Mouse (Mus musculus) kidney, embryonic 15.5 days (tissue): Measurements from ENCODE around the gene Rpia. TPM values are rescaled to one million over a fixed set of nuclear protein-coding genes. Genes with fewer than 3 reads are reported as not detected.

Experiments used
- ATAC-seq: fragments of 200-750 bp; cut with Nextera tagmentation; replicated peaks from 2 replicates; pipeline ENCODE4 v1.8.0; 2017; ENCODE audit warnings: moderate TSS enrichment; ENCODE audit not compliant: low FRiP score
- H3K27ac ChIP-seq: fragments of 300-500 bp; sonication (generic); 2 replicates; pipeline ENCODE4 v1.5.1; 2015; ENCODE audit warnings: mild to moderate bottlenecking, inconsistent platforms
- H3K27me3 ChIP-seq: fragments of 300-500 bp; sonication (generic); 2 replicates; pipeline ENCODE4 v1.6.1; 2015; ENCODE audit warnings: inconsistent platforms
- H3K36me3 ChIP-seq: fragments of 300-500 bp; sonication (generic); 2 replicates; pipeline ENCODE4 v1.6.1; 2015; ENCODE audit warnings: inconsistent platforms
- H3K4me1 ChIP-seq: fragments of 300-500 bp; sonication (generic); 2 replicates; pipeline ENCODE4 v1.6.1; 2015; ENCODE audit warnings: inconsistent platforms
- H3K4me2 ChIP-seq: fragments of 300-500 bp; sonication (generic); 2 replicates; pipeline ENCODE4 v1.6.1; 2015; ENCODE audit warnings: moderate library complexity, mild to moderate bottlenecking, inconsistent platforms
- H3K4me3 ChIP-seq: fragments of 300-500 bp; sonication (generic); replicated peaks from 2 replicates; pipeline ENCODE4 v1.5.1; 2015; ENCODE audit warnings: mild to moderate bottlenecking, inconsistent platforms
- H3K9ac ChIP-seq: fragments of 300-500 bp; sonication (generic); 2 replicates; pipeline ENCODE4 v1.6.1; 2015; ENCODE audit warnings: mild to moderate bottlenecking, inconsistent platforms
- H3K9me3 ChIP-seq: fragments of 300-500 bp; sonication (generic); replicated peaks from 2 replicates; pipeline ENCODE4 v1.6.1; 2016; ENCODE audit warnings: inconsistent platforms
- WGBS: fragments of 180-500 bp; shearing (Covaris S2); methylation state at CpG from one replicate; pipeline ENCODE4 v1.1.7; 2015; ENCODE audit warnings: mixed read lengths; 5-methylcytosine and 5-hydroxymethylcytosine counted together
- polyA plus RNA-seq: library from polyadenylated mRNA; unstranded; fragments of >200 nt; fragmentation: Nextera tagmentation; extraction: Ambion mirVana; gene quantifications from 2 replicates; pipeline ENCODE4 v1.2.1, GENCODE M21; 2015

Rpia gene
- polyA plus RNA-seq, 1 experiment from 2014 or later: 3.1 TPM

DNA sequence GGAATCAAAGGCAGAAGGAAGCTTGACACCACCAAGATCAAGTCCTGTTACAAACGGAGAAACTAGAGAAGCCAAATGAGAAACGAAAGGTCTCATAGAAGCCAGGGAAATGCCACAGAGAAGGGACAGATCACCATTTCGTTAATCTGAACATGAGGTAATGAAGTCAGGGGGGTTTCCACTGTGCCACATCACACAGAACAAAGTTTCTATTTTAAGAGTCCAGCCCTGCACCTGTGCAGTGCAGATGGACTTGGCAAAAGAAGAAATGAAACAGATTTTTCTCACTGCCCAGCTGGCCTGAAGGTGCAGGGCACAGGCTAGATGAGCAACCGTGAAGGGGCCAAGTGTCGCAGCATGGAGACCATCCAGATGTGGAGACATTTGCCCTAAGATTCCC is 48.1 kb downstream of the Rpia start:
- Histone ChIP-seq H3K27me3 (no peaks in the 10 kb centered on the region), H3K36me3 (no peaks in the 10 kb centered on the region), H3K27ac (no peak overlapping the region), H3K4me1 (no peaks in the 10 kb centered on the region), H3K9ac (no peak overlapping the region), H3K9me3 (no peaks in the 10 kb centered on the region), H3K4me3 (no peak overlapping the region), H3K4me2 (no peak overlapping the region)
- 83% methylated on average over 5 of the region's 5 CpGs for WGBS
- ATAC-seq: no peak

- ATAC-seq: no peak
- Histone ChIP-seq H3K36me3 (no peaks in the 10 kb centered on the region), H3K9me3 (no peaks in the 10 kb centered on the region), H3K9ac (no peak overlapping the region), H3K4me2 (no peak overlapping the region), H3K27me3 (no peaks in the 10 kb centered on the region), H3K27ac (no peak overlapping the region), H3K4me1 (no peaks in the 10 kb centered on the region), H3K4me3 (no peak overlapping the region)
- 94% methylated on average over 4 of the region's 4 CpGs for WGBS
These were observed 49.2 kb downstream of the Rpia start for GRCm38 (mm10) chr6:70742833-70743232.

GRCm38 (mm10) chr6:70740535-70740934 is 51.5 kb downstream of the Rpia start:
- Histone ChIP-seq H3K4me1 (no peaks in the 10 kb centered on the region), H3K27ac (no peak overlapping the region), H3K36me3 (no peaks in the 10 kb centered on the region), H3K4me2 (no peak overlapping the region), H3K9me3 (no peaks in the 10 kb centered on the region), H3K27me3 (no peaks in the 10 kb centered on the region), H3K9ac (no peak overlapping the region), H3K4me3 (no peak overlapping the region)
- ATAC-seq: no peak

DNA sequence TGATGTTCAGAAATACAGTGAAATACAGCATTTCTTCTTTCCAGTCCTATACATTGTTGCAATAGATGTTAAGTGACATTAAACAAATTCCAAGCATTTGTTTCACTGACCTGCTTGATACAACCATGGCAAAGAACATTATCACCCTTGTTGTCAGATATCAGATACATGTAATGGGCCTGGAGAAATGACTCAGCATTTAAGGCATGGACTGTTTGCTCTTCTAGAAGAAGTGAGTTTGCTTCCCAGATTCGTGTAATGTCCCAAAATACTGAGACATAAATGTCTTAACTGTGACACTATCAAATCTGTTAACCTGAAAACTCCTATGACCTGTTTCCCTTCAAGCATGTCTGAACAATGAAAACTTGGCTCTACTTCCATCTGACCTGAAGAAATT is 52.6 kb downstream of the Rpia start:
- Histone ChIP-seq H3K9me3 (no peaks in the 10 kb centered on the region), H3K4me1 (no peaks in the 10 kb centered on the region), H3K36me3 (no peaks in the 10 kb centered on the region), H3K9ac (no peak overlapping the region), H3K4me3 (no peak overlapping the region), H3K27me3 (no peaks in the 10 kb centered on the region), H3K27ac (no peak overlapping the region), H3K4me2 (no peak overlapping the region)
- ATAC-seq: no peak
- WGBS: 74% methylated on average over 1 of the region's 1 CpGs

DNA sequence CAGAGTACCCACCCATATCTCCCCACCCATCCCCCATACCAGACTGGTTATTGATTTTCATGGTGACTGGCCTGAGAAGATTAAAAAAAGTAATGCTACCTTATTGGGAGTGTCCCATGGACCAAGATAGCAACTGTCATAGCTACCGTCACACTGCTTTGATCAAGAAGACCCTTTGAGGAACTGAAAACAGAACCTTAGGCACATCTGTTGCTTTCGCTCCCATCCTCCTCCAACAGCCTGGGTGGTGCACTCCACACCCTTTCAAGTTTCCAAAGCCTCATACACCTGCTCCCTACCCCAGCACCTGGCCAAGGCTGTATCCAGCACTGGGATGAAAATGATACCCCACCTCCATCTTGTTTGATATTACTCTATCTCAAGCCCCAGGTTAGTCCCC is 56.5 kb downstream of the Rpia start:
- H3K27ac ChIP-seq: no peak overlapping the region
- H3K9ac ChIP-seq: no peak overlapping the region
- no peak overlapping the region for H3K4me3 ChIP-seq
- no peak overlapping the region for H3K4me2 ChIP-seq
- no peak for ATAC-seq
- WGBS: 93% methylated on average over 2 of the region's 2 CpGs
- H3K27me3 ChIP-seq: no peaks in the 10 kb centered on the region
- no peaks in the 10 kb centered on the region for H3K9me3 ChIP-seq
- no peaks in the 10 kb centered on the region for H3K36me3 ChIP-seq
- no peaks in the 10 kb centered on the region for H3K4me1 ChIP-seq

- Histone ChIP-seq H3K4me3 (no peak overlapping the region), H3K36me3 (no peaks in the 10 kb centered on the region), H3K27ac (no peak overlapping the region), H3K9ac (no peak overlapping the region), H3K4me1 (no peaks in the 10 kb centered on the region), H3K4me2 (no peak overlapping the region), H3K9me3 (no peaks in the 10 kb centered on the region), H3K27me3 (no peaks in the 10 kb centered on the region)
- no peak for ATAC-seq
These were observed 61.2 kb downstream of the Rpia start for GRCm38 (mm10) chr6:70730828-70731227.

- no peaks in the 10 kb centered on the region for H3K27me3 ChIP-seq
- ATAC-seq: no peak
- 88% methylated on average over 1 of the region's 1 CpGs for WGBS
These were observed 62.9 kb downstream of the Rpia start for GRCm38 (mm10) chr6:70729125-70729524.

GRCm38 (mm10) chr6:70727094-70727721 is 64.8 kb downstream of the Rpia start:
- H3K4me1 ChIP-seq: no peaks in the 10 kb centered on the region
- H3K27me3 ChIP-seq: no peaks in the 10 kb centered on the region
- no peak overlapping the region for H3K4me2 ChIP-seq
- no peak overlapping the region for H3K4me3 ChIP-seq
- no peak for ATAC-seq
- no peak overlapping the region for H3K27ac ChIP-seq
- 76% methylated on average over 4 of the region's 4 CpGs for WGBS
- no peaks in the 10 kb centered on the region for H3K9me3 ChIP-seq
- H3K36me3 ChIP-seq: no peaks in the 10 kb centered on the region
- H3K9ac ChIP-seq: no peak overlapping the region

More at GRCm38 (mm10) chr6:70729125-70729524, 62.9 kb downstream of the Rpia start:
- no peaks in the 10 kb centered on the region for H3K4me1 ChIP-seq
- H3K4me2 ChIP-seq: no peak overlapping the region
- H3K4me3 ChIP-seq: no peak overlapping the region
- H3K9ac ChIP-seq: no peak overlapping the region
- no peaks in the 10 kb centered on the region for H3K9me3 ChIP-seq
- H3K36me3 ChIP-seq: no peaks in the 10 kb centered on the region
- no peak overlapping the region for H3K27ac ChIP-seq

- 49% methylated on average over 2 of the region's 2 CpGs for WGBS
- Histone ChIP-seq H3K36me3 (no peaks in the 10 kb centered on the region), H3K9me3 (no peaks in the 10 kb centered on the region), H3K9ac (no peak overlapping the region), H3K4me2 (no peak overlapping the region), H3K27ac (no peak overlapping the region), H3K27me3 (no peaks in the 10 kb centered on the region), H3K4me3 (no peak overlapping the region), H3K4me1 (no peaks in the 10 kb centered on the region)
- no peak for ATAC-seq
These were observed 66.4 kb downstream of the Rpia start for GRCm38 (mm10) chr6:70725639-70726038.

- Histone ChIP-seq H3K36me3 (no peaks in the 10 kb centered on the region), H3K4me3 (no peak overlapping the region), H3K4me2 (no peak overlapping the region), H3K4me1 (no peaks in the 10 kb centered on the region), H3K9me3 (no peaks in the 10 kb centered on the region), H3K27ac (no peak overlapping the region), H3K27me3 (no peaks in the 10 kb centered on the region), H3K9ac (no peak overlapping the region)
- no peak for ATAC-seq
- WGBS: 90% methylated on average over 13 of the region's 13 CpGs
These were observed 67.3 kb downstream of the Rpia start for GRCm38 (mm10) chr6:70724722-70725121.

DNA sequence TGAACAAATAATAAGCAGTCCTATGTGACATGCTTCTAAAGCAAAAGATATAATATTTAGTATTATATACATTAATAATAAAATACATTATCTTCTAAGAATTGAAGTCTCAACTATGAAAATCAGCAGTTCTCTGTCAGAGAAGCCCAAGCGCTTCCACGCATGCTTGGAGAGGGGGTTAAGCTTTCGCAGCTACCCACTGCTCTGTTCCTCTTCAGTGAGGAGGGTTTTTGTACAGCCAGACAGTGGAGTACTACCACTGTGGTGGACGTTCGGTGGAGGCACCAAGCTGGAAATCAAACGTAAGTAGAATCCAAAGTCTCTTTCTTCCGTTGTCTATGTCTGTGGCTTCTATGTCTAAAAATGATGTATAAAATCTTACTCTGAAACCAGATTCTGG is 69.7 kb downstream of the Rpia start:
- H3K9ac ChIP-seq: no peak overlapping the region
- H3K4me1 ChIP-seq: no peaks in the 10 kb centered on the region
- no peak overlapping the region for H3K27ac ChIP-seq
- no peak overlapping the region for H3K4me3 ChIP-seq
- WGBS: 85% methylated on average over 7 of the region's 7 CpGs
- H3K9me3 ChIP-seq: no peaks in the 10 kb centered on the region
- ATAC-seq: no peak
- H3K27me3 ChIP-seq: no peaks in the 10 kb centered on the region
- no peak overlapping the region for H3K4me2 ChIP-seq
- H3K36me3 ChIP-seq: no peaks in the 10 kb centered on the region

DNA sequence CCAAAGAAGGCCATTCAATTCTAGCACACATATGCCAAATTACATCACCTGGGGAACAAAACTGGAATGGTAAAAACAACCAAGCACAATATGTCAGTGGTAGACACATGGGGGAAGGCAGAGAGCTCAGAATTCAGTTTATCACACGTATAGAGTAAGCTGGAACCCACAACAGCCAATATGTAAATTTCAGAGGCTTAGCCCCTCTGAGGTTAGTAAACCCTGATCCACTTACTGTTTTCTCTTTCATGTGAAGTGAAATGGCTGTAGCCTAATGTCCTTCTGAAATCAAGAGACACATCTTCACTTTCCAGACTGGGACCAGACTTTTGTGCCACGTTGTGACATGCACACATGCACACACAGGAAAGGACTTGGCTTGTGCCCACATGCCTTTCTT is 73.3 kb downstream of the Rpia start:
- WGBS: 65% methylated on average over 2 of the region's 2 CpGs
- Histone ChIP-seq H3K4me3 (no peak overlapping the region), H3K4me1 (no peaks in the 10 kb centered on the region), H3K27me3 (no peaks in the 10 kb centered on the region), H3K36me3 (no peaks in the 10 kb centered on the region), H3K9ac (no peak overlapping the region), H3K4me2 (no peak overlapping the region), H3K9me3 (no peaks in the 10 kb centered on the region), H3K27ac (no peak overlapping the region)
- no peak for ATAC-seq

DNA sequence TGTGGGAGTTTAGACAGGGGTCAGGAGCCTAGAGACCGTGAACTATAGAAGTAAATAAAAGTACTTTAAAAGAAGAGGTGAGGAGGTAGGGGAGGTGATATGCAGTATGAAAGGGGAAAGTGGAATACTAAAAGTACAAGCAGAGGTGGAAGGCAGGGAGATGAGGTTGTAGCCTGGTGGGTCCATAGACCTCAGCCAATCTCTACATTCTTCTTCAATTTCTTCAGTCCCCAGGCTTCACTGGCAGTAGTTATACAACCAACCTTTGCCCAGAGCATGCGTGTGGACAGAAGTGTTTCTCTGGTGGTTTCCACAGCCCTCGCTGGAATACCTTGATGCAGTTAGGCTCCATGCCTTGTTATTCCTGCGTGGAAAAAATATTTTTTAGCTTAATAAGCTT is 73.9 kb downstream of the Rpia start:
- Histone ChIP-seq H3K4me3 (no peak overlapping the region), H3K4me2 (no peak overlapping the region), H3K9me3 (no peaks in the 10 kb centered on the region), H3K9ac (no peak overlapping the region), H3K4me1 (no peaks in the 10 kb centered on the region), H3K36me3 (no peaks in the 10 kb centered on the region), H3K27me3 (no peaks in the 10 kb centered on the region), H3K27ac (no peak overlapping the region)
- WGBS: 87% methylated on average over 4 of the region's 4 CpGs
- ATAC-seq: no peak
